Mouse (Mus musculus) brown adipose tissue, adult 24 weeks (tissue): Measurements from ENCODE around the gene Cd4. TPM values are rescaled to one million over a fixed set of nuclear protein-coding genes. Genes with fewer than 3 reads are reported as not detected.

Experiments used
- H3K27ac ChIP-seq: fragments of 200-500 bp; replicated peaks from 2 replicates; pipeline ENCODE4 v1.5.1; 2012; ENCODE audit warnings: low read depth, mild to moderate bottlenecking, low read length
- H3K4me1 ChIP-seq: fragments of 200-500 bp; 2 replicates; pipeline ENCODE4 v1.6.1; 2012; ENCODE audit warnings: low read length, mixed read lengths; ENCODE audit not compliant: control insufficient read depth, insufficient read depth, insufficient read length
- H3K4me3 ChIP-seq: fragments of 200-500 bp; 2 replicates; pipeline ENCODE4 v1.5.1; 2012; ENCODE audit warnings: low read depth, mild to moderate bottlenecking, low read length, moderate library complexity; ENCODE audit not compliant: insufficient read depth
- polyA plus RNA-seq: library from polyadenylated mRNA; stranded (reverse); fragments of >200 nt; gene quantifications from 2 replicates; pipeline ENCODE4 v1.2.4, GENCODE M21; 2012; ENCODE audit not compliant: missing spikeins, insufficient read depth, insufficient read length

Cd4 gene
- not detected in 2 replicates for polyA plus RNA-seq

DNA sequence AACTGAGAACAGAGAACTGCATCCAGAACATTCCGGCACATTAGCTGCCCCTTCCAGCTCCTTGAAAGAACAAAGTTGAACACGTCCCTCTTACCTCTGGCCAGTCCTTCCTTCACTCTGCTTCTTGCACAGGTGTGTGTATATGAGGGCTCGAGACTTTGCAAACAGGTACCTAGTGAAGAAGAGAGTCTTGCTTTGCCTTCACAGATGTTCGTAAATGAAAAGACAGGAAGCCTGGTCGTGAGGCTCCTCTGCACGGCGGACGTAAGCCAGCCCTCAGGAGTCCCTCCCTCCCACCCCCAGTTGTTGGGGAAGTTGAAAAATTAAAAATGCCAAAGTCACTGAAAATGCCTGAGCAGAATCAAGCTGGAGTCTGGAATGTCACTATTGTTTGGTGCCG, at the start of gene Cd4:
TSS of gene Cd4 (minus strand) at position 236 of the 400 bp plus-strand sequence.
- Histone ChIP-seq H3K27ac (no peak within 1 kb of the TSS), H3K4me3 (no peak within 1 kb of the TSS), H3K4me1 (no peaks in the 10 kb centered on the region; the same call in 1 of the 2 replicates)

DNA sequence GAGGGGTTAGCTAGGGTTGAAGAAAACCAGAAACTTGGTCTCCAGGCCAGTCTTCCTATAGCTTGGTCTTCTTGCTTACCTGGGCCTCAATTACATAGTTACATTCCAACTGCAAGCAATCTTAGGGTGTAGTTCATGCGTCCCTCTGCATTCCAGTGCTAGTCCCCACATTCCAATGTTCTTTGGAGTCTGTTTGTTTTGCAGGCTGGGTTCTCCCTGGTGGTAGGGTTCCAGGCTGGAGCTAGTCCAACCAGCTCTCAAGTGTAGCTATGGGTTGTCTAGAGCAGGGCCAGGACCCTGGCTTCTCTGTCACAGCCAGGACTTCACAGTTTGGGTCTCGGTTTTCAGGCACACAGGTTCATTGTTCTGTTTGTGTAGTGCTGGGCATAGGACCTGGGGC, 49.5 kb upstream of the Cd4 start:
- no peak overlapping the region for H3K27ac ChIP-seq
- H3K4me3 ChIP-seq: no peak overlapping the region
- peaks cover 5% of the 10 kb centered on the region; the same call in 1 of the 2 replicates for H3K4me1 ChIP-seq

DNA sequence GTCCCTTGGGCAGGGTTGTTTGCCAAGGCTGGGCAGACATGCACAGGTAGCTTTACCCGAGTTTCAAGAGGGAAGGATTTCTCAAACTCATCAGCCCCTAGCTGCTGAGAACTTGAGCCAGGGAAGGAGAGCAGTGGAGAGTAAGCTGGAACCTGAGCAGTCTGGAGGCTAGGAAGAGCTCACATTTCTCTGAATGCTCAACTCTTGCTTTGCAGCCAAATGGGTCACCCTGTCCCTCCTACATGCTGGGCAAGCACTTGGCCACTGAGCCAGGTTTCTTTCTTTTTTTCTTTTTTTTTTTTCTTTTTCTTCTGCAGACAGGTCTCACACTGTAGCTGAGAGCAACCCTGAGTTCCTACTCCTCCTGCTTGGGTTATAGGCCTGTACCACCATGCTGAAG, 48.7 kb upstream of the Cd4 start:
- H3K4me1 ChIP-seq: peaks cover 11% of the 10 kb centered on the region; the same call in 1 of the 2 replicates
- H3K4me3 ChIP-seq: no peak overlapping the region
- 0 out of 2 replicates have a peak overlapping the region, but pooled peaks have one; percentile 4 for H3K27ac ChIP-seq

DNA sequence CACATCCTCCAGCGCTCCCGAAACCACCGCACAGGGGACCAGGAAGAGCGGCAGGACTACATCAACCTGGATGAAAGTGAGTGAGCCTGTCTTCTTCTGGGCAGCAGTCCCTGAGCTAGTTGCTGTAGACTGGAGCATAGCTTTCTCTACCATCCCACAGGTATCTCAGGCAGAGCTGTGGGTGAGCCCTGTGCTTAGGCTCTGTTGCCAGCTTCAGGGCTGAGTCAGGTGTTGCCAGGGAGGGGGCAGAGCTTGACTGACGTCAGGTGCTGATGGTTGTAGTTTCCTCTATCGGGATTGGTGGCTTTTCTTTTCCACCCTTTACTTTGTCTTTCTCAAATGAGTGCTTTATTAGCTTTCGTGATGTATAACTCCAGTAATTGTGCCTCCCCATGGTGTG, 46.6 kb upstream of the Cd4 start:
- Histone ChIP-seq H3K4me3 (no peak overlapping the region), H3K27ac (no peak overlapping the region), H3K4me1 (peaks cover 11% of the 10 kb centered on the region; the same call in 1 of the 2 replicates)

DNA sequence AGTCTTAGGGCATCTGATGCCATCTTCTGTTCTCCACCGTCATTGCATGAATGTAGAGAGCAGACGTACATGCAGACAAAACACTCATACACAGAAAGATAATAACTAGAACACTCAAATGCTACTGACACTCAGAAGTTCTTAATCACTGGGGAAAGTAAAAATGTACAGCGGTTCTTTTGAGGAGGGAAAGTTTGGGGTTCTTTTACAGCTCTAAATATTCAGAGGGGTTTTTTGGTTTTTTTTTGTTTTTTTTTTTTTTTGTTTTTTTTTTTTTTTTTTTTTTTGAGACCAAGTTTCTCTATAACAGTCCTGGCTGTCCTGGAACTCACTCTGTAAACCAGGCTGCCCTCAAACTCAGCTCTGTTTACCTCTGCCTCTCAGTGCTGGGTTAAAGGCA, 45.1 kb upstream of the Cd4 start:
- no peak overlapping the region for H3K27ac ChIP-seq
- peaks cover 11% of the 10 kb centered on the region; the same call in 1 of the 2 replicates for H3K4me1 ChIP-seq
- no peak overlapping the region for H3K4me3 ChIP-seq

DNA sequence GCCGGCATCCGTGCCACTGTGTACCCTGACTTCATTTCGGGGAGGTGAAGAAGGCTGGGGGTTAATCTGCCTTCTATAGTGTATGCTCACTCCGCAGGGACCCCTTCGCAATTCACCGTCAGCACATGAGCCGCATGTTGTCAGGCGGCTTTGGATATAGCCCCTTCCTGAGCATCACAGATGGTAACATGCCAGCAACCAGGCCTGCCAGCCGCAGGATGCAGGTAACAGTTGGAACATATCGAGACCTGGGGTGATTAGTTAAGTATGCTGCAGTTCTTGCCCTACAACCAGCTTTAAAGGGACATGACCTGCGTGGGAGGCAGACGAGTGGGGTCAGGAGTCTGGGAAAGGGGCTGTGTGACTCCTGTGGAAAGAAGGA, 44.3 kb upstream of the Cd4 start:
- Histone ChIP-seq H3K4me1 (peaks cover 11% of the 10 kb centered on the region; the same call in 1 of the 2 replicates), H3K4me3 (peak overlapping the region; percentile 82), H3K27ac (peak overlapping the region; percentile 78; the same call in 1 of the 2 replicates)

DNA sequence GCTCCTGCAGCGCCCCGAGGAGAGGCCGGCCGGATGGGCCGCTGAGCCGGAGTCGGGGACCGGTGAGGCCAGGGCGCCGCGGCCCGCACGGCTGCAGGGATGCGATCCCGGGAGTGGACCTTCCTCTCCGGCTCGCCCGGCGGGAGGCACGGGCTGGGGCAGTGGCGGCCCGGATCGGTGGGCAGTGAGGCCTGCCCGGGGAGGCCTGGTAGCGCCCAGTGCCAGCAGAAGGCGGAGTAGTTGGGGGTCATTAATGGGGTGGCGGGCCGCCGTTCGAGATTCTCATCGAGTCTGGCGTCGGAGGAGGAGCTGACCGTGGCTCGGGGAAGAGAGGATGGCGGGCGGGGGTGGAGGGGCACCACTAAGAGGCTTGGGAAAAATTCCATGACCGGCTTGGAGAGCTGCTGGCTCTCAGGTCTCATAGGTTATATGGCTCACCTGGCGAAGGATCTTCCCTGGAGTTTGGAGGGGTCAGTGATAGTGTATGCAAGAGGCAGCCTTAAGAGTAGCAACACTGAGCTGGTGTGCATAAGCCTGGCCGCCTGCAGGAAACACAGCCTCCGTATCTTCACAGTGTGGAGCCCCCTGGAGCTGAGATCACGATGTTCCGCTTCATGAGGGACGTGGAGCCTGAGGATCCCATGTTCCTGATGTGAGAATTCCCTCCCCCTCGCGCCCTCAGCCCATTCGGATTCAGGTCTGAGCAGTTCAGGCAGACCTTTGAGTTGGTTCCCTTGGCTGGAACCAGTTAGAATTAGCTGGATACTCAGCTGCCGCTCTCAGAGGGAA, 43.7 kb upstream of the Cd4 start:
- peaks cover 11% of the 10 kb centered on the region; the same call in 1 of the 2 replicates for H3K4me1 ChIP-seq
- peak overlapping the region; percentile 78 for H3K27ac ChIP-seq
- peak overlapping the region; percentile 82 for H3K4me3 ChIP-seq

DNA sequence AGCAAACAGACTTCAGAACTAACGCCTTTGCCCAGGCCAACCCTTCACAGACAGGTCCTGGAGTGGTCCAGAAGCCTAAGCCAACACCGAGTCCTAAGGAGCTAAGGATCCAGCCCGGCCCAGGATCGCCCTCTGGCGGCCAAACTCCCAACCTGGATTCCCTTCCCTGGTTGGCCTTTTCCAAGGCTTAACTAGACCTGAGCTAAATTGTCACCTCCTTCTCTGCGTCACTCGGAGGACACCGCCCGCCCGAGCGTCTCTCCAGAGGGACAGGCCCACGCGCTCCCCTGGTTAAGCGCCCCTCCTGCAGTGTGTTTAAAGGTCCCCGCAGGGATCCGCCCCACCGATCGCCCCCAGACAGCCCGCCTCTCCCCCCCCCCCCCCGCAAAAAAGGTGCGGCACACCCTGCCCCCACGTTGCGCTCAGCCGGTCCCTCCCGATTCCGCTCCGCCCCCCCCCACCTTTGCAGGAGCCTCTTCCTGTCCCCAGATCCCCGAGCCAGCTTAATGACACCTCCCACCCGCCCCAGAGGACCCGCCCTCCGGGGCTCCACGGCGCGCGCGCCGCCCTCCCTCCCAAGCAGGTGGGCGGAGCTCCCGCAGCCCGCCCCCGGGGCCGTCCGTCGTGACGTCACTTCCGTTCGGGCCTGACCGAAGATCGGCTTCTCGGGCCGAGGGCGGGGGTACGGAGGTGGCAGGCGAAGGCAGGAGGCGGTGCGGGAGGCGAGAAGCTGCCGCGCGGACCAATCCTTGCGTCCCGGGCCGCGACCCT, 42.9 kb upstream of the Cd4 start, which contains the start of gene Mlf2:
TSS of gene Mlf2 (plus strand) at position 633 of the 771 bp plus-strand sequence.
- H3K4me1 ChIP-seq: peaks cover 8% of the 10 kb centered on the region; the same call in 1 of the 2 replicates
- H3K4me3 ChIP-seq: peak within 1 kb of the TSS; percentile 82
- H3K27ac ChIP-seq: peak within 1 kb of the TSS; percentile 89

DNA sequence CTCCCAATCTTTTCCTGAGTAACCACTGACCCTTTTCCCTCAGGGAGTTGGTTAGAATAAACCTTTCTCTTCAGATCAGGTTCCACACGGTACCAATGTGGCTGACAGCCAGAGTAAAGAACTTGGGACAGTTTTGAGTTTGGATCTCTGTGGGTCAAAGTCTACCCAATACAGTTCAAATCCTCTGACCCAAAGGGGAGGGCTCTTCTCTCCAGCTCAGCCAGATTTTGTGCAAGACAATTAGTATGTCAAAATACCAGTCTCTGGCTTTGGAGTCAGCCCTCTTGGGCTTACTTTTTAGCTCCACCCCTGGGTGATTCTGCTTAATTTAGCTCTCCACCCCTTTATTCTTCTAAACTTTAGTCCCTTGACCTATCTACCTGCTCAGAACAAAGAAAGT, 42.2 kb upstream of the Cd4 start:
- Histone ChIP-seq H3K27ac (peak overlapping the region; percentile 89), H3K4me3 (peak overlapping the region; percentile 40), H3K4me1 (peaks cover 8% of the 10 kb centered on the region; the same call in 1 of the 2 replicates)

DNA sequence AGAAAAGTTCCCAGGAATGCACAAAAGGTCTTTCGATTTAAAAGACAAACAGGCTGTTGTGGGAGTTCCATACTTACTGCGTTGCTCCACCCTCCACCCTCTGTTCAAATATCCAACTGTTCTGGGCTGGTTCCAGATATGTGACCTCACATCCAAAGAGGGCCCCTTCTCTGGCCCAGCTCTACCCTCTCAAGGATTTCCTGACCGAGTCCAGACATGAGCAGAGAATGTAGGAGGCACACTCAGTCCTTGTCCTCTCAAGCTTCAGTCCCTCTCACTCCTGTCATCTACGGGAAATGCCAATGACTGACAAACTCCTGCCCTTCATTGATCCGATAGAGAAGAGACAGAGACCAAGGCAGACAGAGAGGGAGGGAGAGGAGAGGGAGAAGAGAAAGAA, 37.9 kb upstream of the Cd4 start:
- peaks cover 2% of the 10 kb centered on the region; the same call in 1 of the 2 replicates for H3K4me1 ChIP-seq
- H3K27ac ChIP-seq: no peak overlapping the region; the same call in 1 of the 2 replicates
- 0 out of 2 replicates have a peak overlapping the region, but pooled peaks have one; percentile 17 for H3K4me3 ChIP-seq

DNA sequence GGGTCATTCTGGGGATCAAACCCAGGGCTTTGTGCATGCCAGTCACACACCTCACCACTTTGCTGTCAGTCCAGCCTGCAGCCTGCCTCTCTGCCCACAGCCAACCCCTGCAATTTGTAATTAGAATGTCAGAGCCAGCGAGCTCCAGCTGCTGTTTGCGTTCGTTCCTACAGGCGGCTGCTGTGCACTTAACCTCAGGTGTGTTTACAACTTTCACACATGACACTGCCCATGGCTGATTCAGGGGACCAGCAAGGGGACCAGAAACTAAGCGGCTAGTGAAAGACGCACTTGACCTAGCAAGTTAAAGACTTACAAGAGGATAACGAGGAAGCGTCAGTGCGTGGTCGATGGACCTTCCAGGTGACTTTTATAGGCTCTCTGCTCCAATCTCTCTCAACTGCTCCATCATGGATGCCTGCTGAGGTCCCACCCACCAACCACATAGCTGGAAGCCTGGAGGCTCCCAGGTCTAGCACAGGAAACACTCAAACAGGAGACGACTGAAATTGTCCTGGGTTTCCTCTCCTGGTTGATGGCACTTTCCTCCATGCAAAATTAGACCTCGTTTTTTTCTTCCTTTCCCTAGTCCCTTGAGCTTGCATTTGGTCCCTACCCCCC, 37.3 kb upstream of the Cd4 start:
- Histone ChIP-seq H3K4me1 (peaks cover 9% of the 10 kb centered on the region), H3K4me3 (0 out of 2 replicates have a peak overlapping the region, but pooled peaks have one; percentile 17), H3K27ac (no peak overlapping the region)

DNA sequence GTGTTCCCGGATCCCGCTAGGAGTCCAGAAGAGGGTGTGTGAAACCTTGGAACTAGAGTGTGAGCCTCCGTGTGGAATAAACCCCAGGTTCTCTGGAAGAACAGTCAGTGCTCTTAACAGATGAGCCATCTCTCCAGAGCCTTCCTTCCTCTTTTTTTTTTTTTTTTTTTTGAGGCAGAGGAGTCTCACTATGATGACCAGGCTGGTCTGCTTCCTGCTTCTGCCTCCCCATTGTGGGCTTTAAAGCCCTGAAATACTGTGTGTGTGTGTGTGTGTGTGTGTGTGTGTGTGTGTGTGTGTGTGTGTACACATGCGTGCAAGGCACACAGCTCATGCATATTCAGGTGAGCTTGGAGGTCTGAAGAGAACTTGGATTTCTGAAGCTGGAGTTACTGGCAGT, 33.5 kb upstream of the Cd4 start:
- H3K4me3 ChIP-seq: no peak overlapping the region
- H3K4me1 ChIP-seq: peaks cover 10% of the 10 kb centered on the region
- peak overlapping the region; percentile 99; the same call in 1 of the 2 replicates for H3K27ac ChIP-seq

DNA sequence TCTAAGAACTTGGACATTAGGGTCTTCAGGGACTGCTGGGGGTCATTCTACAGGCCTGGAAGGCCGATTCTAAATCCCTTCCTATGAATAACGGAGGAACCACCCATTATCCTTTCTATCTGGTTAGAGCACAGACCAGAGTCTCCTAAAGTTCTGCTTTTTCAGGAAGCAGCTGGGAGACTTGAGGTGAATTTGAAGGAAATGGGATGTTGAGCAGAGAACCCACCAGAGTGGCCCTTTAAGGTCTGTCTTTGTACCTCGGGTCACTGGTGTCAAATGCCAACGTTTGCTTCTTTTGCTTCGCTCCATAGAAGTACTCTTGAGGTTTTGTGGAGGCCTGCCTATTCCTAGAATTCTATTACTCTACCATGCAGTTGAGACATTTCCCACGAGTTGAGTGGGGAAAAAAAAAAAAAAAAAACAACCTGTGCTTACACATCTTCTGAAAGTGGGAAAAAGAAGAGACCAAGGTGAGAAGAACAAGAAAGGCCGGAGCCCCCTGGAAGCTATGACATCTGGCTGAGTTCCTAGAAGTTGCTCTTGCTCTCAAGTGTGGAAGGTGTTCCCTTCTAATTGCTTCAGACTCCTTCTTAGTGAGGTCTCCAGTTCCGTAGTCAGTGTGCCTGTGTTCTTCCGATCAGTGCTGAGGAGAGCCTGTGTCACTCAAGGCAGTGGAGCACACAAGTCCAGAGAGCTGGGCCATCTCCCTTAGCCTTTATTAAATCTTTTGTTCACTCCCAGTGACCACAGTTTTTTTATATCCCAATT, 32.5 kb upstream of the Cd4 start:
- Histone ChIP-seq H3K4me3 (no peak overlapping the region), H3K4me1 (peaks cover 10% of the 10 kb centered on the region), H3K27ac (peak overlapping the region; percentile 99)

DNA sequence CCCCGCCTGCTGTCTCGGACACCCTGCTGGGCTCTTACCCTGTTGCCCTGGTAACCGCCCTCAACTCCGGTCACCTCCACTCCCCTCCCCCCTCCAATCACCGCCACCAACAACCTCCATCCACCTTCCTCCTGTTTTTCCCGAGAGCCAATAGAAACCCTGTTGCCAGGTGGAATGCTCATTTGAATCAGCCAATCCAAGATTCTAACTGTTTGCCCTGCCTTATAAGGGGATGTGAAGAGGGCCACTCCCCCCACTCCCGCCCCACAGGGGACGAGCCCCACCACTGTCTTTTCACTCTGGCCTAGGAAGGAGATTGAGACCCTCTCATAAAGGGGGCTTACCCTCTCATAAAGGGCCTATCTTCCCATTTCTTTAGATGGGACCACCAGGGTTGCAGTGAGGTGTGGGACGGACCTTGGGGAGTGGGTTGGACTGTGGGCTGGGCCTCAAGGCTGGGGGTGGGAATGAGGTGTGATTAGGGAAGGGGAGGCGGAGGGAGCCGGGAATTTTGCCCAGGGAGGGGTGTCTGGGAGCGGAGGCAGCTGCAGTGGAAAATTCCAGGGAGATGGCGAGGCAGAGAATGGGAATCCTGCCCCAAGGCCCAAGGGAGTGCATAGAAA, 31.8 kb upstream of the Cd4 start, which contains the start of gene Ptms:
TSS of gene Ptms (minus strand) at position 409 of the 623 bp plus-strand sequence.
- peaks cover 10% of the 10 kb centered on the region for H3K4me1 ChIP-seq
- peak within 1 kb of the TSS; percentile 99 for H3K27ac ChIP-seq
- peak within 1 kb of the TSS; percentile 73 for H3K4me3 ChIP-seq
